ENCODE assay signal across 27 mouse cellular contexts in the genomic region with DNA sequence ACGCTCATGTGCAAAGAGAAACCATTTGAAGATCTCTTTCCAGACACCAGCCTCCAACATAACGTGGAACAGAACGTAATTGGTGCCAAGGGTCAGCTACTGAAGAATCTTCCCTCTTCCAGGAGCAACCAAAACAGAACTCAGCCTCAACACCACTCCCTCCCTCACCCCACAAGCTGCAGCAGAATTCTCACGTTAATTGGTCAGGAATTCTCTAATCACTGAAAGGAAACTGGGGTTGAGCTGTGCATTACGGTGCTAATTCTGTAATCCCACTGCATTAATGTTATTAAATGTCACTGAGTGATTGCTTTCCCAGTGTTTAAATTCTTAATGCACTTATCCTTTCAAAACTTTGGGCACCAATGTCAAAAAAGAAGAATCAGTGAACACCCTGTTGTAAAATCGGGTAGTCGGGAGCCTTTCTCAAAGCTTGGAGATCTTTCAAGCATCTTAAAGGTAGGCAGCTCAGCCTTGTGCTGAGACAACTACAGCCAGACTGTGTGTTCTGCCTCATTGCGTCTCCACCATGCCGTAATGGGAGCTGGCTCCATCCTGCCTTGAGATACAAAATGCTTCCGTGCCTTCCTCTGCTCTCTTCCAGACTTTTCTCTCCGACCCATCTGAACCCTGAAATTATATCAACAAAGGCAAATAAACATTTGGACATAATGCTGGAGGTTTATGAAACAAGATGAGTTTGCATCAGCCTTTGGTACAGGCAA.
DNase-seq lines count a peak whose midpoint lies in the region; ATAC-seq and TF ChIP-seq lines count a peak whose summit lies in the region.
"Had no signal": no experiment of that assay in that cellular context is flagged by ENCODE, and none has a peak within 500 bp of the region (broad histone marks: within the 10 kb centered on the region; RNA-seq: fewer than 3 reads in every experiment).

No protein-coding gene starts in this region.

- no peaks in the 10 kb centered on the region for H3K27me3 ChIP-seq in forebrain, embryonic 16.5 days (replicated peaks; ENCODE audit: control insufficient read depth, insufficient read depth, low read length)
- H3K27me3 ChIP-seq: hindbrain, embryonic 15.5 days had no signal

- no peak overlapping the region for H3K9ac ChIP-seq in forebrain, embryonic 16.5 days (replicated peaks; ENCODE audit: low read depth, low read length)
- H3K9ac ChIP-seq: heart, embryonic 12.5 days; hindbrain, embryonic 15.5 days; limb, embryonic 12.5 days; liver, postnatal 0 days had no signal

- H3K4me3 ChIP-seq in layer of hippocampus, adult 2 months = no peak overlapping the region
- H3K4me3 ChIP-seq in forebrain, embryonic 16.5 days (replicated peaks; ENCODE audit: low read length) = no peak overlapping the region
- H3K4me3 ChIP-seq: heart, embryonic 12.5 days; hindbrain, embryonic 15.5 days; limb, embryonic 12.5 days; myocyte had no signal

- no peaks in the 10 kb centered on the region for H3K9me3 ChIP-seq in forebrain, embryonic 16.5 days (ENCODE audit: control insufficient read depth, low read length)
- H3K9me3 ChIP-seq: heart, embryonic 12.5 days; hindbrain, embryonic 15.5 days; limb, embryonic 12.5 days had no signal

- no peak for TF ChIP-seq CTCF in layer of hippocampus, adult 2 months (conservative IDR thresholded peaks at IDR 0.05)

- WGBS in forebrain, embryonic 16.5 days = 38% methylated on average over 11 of the region's 11 CpGs

- peak; percentile 60 to 66 for DNase-seq in cerebellum, postnatal 14 days
- DNase-seq in cerebellum, adult 11-12 months = no peak
- no peak for DNase-seq in layer of hippocampus, adult 2 months (ENCODE audit: low spot score in 2 of 2)
- DNase-seq in layer of hippocampus, postnatal 25 days (ENCODE audit: extremely low spot score in 1 of 2, low spot score in 1 of 2) = no peak
- DNase-seq in brain, adult 2 months (ENCODE audit: low read depth, low spot score) = peak; percentile 53
- DNase-seq: adrenal gland, postnatal 25 days; cerebellum, adult 11 months; gastrocnemius, postnatal 25 days; heart, adult 18-20 months; heart, postnatal 14 days; kidney, postnatal 25 days; liver, postnatal 0 days; right cerebral cortex, postnatal 14 days; thymus, adult 2 months; thymus, postnatal 4 days had no signal

- H3K27ac ChIP-seq in layer of hippocampus, adult 2 months = peak overlapping the region; percentile 16; the same call in 1 of the 2 replicates
- peak overlapping the region; percentile 41 for H3K27ac ChIP-seq in forebrain, embryonic 16.5 days (ENCODE audit: low read length)
- H3K27ac ChIP-seq: hindbrain, embryonic 15.5 days; limb, embryonic 12.5 days; macrophage; stomach, postnatal 0 days had no signal

- no peak overlapping the region for H3K4me2 ChIP-seq in forebrain, embryonic 16.5 days (ENCODE audit: low read length)
- H3K4me2 ChIP-seq: heart, embryonic 12.5 days; hindbrain, embryonic 15.5 days; limb, embryonic 12.5 days; liver, embryonic 11.5 days had no signal

- H3K4me1 ChIP-seq in forebrain, embryonic 16.5 days (replicated peaks; ENCODE audit: control insufficient read depth, insufficient read depth, low read length) = peaks cover 55% of the 10 kb centered on the region
- H3K4me1 ChIP-seq: heart, embryonic 12.5 days had no signal

- no peak for ATAC-seq in forebrain, embryonic 16.5 days
- no peak for ATAC-seq in monocyte, adult 5-6 weeks (replicated peaks; ENCODE audit: insufficient number of reproducible peaks, low FRiP score, low TSS enrichment, poor library complexity, severe bottlenecking)
- ATAC-seq: CD4-positive, CD25-positive, alpha-beta regulatory T cell, adult 4 months; intestine, embryonic 16.5 days; liver, postnatal 0 days; lung, postnatal 0 days had no signal

- H3K36me3 ChIP-seq in forebrain, embryonic 16.5 days (ENCODE audit: control insufficient read depth, insufficient read depth) = no peaks in the 10 kb centered on the region
- H3K36me3 ChIP-seq: heart, embryonic 12.5 days; hindbrain, embryonic 15.5 days; limb, embryonic 12.5 days had no signal

Comparison
In these comparisons a context has a peak if more than half of its experiments do, and no peak if none do; other contexts are left out.
1. DNase-seq: peak in cerebellum, postnatal 14 days (2 of 2) and brain, adult 2 months (single experiment); none in cerebellum, adult 11-12 months (single experiment), layer of hippocampus, adult 2 months (0 of 2) and layer of hippocampus, postnatal 25 days (0 of 2).